Mouse (Mus musculus) limb, embryonic 11.5 days (tissue): Measurements from ENCODE around the gene Hax1. TPM values are rescaled to one million over a fixed set of nuclear protein-coding genes. Genes with fewer than 3 reads are reported as not detected.
A peak's percentile ranks its signal among the peaks of the same experiment; 100 is the strongest.

Experiments used
- ATAC-seq: fragments of 200-750 bp; cut with Nextera tagmentation; 2 replicates; pipeline ENCODE4 v1.8.0; 2017; ENCODE audit warnings: low read depth; ENCODE audit not compliant: insufficient number of reproducible peaks, low FRiP score, low TSS enrichment
- DNase-seq: peaks from one replicate; pipeline ENCODE4 v3.0.0-alpha.2; 2015; ENCODE audit warnings: low spot score
- H3K27ac ChIP-seq: fragments of 300-500 bp; sonication (generic); replicated peaks from 2 replicates; pipeline ENCODE4 v1.5.1; 2014; ENCODE audit warnings: low read depth, mild to moderate bottlenecking, low read length
- H3K27me3 ChIP-seq: fragments of 300-500 bp; sonication (generic); 2 replicates; pipeline ENCODE4 v1.6.1; 2014; ENCODE audit warnings: mild to moderate bottlenecking, low read length, mixed read lengths; ENCODE audit not compliant: control insufficient read depth, insufficient read depth
- H3K36me3 ChIP-seq: fragments of 300-500 bp; sonication (generic); 2 replicates; pipeline ENCODE4 v1.6.1; 2014; ENCODE audit warnings: mild to moderate bottlenecking, low read length, moderate library complexity, mixed read lengths; ENCODE audit not compliant: control insufficient read depth, insufficient read depth
- H3K4me1 ChIP-seq: fragments of 300-500 bp; sonication (generic); 2 replicates; pipeline ENCODE4 v1.6.1; 2014; ENCODE audit warnings: low read length, mixed read lengths; ENCODE audit not compliant: control insufficient read depth, insufficient read depth
- H3K4me2 ChIP-seq: fragments of 300-500 bp; sonication (generic); 2 replicates; pipeline ENCODE4 v1.6.1; 2014; ENCODE audit warnings: low read depth, mild to moderate bottlenecking, moderate library complexity; ENCODE audit not compliant: severe bottlenecking
- H3K4me3 ChIP-seq: fragments of 300-500 bp; sonication (generic); 2 replicates; pipeline ENCODE4 v1.5.1; 2014; ENCODE audit warnings: low read depth, low read length
- H3K9ac ChIP-seq: fragments of 300-500 bp; sonication (generic); 2 replicates; pipeline ENCODE4 v1.6.1; 2014; ENCODE audit warnings: mild to moderate bottlenecking, low read length
- H3K9me3 ChIP-seq: fragments of 300-500 bp; sonication (generic); 2 replicates; pipeline ENCODE4 v1.6.1; 2016; ENCODE audit warnings: low read length; ENCODE audit not compliant: control insufficient read depth
- WGBS: fragments of 180-500 bp; shearing (Covaris S2); extraction: QIAGEN DNeasy Blood & Tissue Kit; methylation state at CpG from one replicate; pipeline ENCODE4 v1.1.7; 2014; 5-methylcytosine and 5-hydroxymethylcytosine counted together
- polyA plus RNA-seq: library from polyadenylated mRNA; unstranded; fragments of >200 nt; fragmentation: Nextera tagmentation; extraction: Ambion mirVana; gene quantifications from 2 replicates; pipeline ENCODE4 v1.2.1, GENCODE M21; 2014

Gene Hax1
- polyA plus RNA-seq, 1 experiment from 2014 or later, result 262 TPM

GRCm38 (mm10) chr3:89997791-89998495, 637 bp downstream of the Hax1 start:
- Histone ChIP-seq H3K9ac (peak overlapping the region; percentile 83), H3K27ac (peak overlapping the region; percentile 95), H3K4me3 (peak overlapping the region; percentile 70), H3K9me3 (no peaks in the 10 kb centered on the region), H3K27me3 (no peaks in the 10 kb centered on the region), H3K4me1 (0 out of 2 replicates have a peak, but pooled peaks cover 7% of the 10 kb centered on the region), H3K36me3 (peaks cover 21% of the 10 kb centered on the region), H3K4me2 (peak overlapping the region; percentile 85)
- peak; percentile 62 for DNase-seq
- ATAC-seq, result peak; percentile 49
- 7% methylated on average over 20 of the region's 23 CpGs for WGBS

GRCm38 (mm10) chr3:89994807-89995515, 3.6 kb downstream of the Hax1 start:
- no peak overlapping the region for H3K9ac ChIP-seq
- peaks cover 8% of the 10 kb centered on the region; the same call in 1 of the 2 replicates for H3K36me3 ChIP-seq
- no peaks in the 10 kb centered on the region for H3K9me3 ChIP-seq
- H3K27me3 ChIP-seq, result no peaks in the 10 kb centered on the region
- ATAC-seq (no peak), DNase-seq (no peak)
- 91% methylated on average over 5 of the region's 5 CpGs for WGBS
- H3K4me2 ChIP-seq, result no peak overlapping the region
- H3K4me1 ChIP-seq, result 0 out of 2 replicates have a peak, but pooled peaks cover 6% of the 10 kb centered on the region
- H3K27ac ChIP-seq, result no peak overlapping the region
- H3K4me3 ChIP-seq, result no peak overlapping the region

GRCm38 (mm10) chr3:89987822-89988221, 10.8 kb downstream of the Hax1 start:
- Histone ChIP-seq H3K36me3 (no peaks in the 10 kb centered on the region), H3K4me2 (no peak overlapping the region), H3K9me3 (no peaks in the 10 kb centered on the region), H3K4me1 (no peaks in the 10 kb centered on the region), H3K4me3 (no peak overlapping the region), H3K27ac (no peak overlapping the region), H3K9ac (no peak overlapping the region), H3K27me3 (no peaks in the 10 kb centered on the region)
- no peak for ATAC-seq
- DNase-seq, result no peak
- WGBS, result 94% methylated on average over 4 of the region's 4 CpGs

- DNase-seq, result no peak
- H3K27me3 ChIP-seq, result no peaks in the 10 kb centered on the region
- WGBS, result 76% methylated on average over 3 of the region's 3 CpGs
- H3K4me3 ChIP-seq, result no peak overlapping the region
- no peak overlapping the region for H3K9ac ChIP-seq
- H3K4me1 ChIP-seq, result no peaks in the 10 kb centered on the region
- H3K4me2 ChIP-seq, result no peak overlapping the region
- no peak for ATAC-seq
- H3K9me3 ChIP-seq, result no peaks in the 10 kb centered on the region
- no peaks in the 10 kb centered on the region for H3K36me3 ChIP-seq
- H3K27ac ChIP-seq, result no peak overlapping the region
Measured at GRCm38 (mm10) chr3:89987211-89987610, 11.4 kb downstream of the Hax1 start.

GRCm38 (mm10) chr3:89982426-89982825, 16.2 kb downstream of the Hax1 start:
- WGBS, result 81% methylated on average over 5 of the region's 5 CpGs
- H3K27me3 ChIP-seq, result no peaks in the 10 kb centered on the region
- H3K4me1 ChIP-seq, result no peaks in the 10 kb centered on the region
- H3K27ac ChIP-seq, result no peak overlapping the region
- H3K4me2 ChIP-seq, result no peak overlapping the region
- no peak for DNase-seq
- no peak for ATAC-seq
- H3K36me3 ChIP-seq, result no peaks in the 10 kb centered on the region
- H3K9ac ChIP-seq, result no peak overlapping the region
- no peaks in the 10 kb centered on the region for H3K9me3 ChIP-seq
- H3K4me3 ChIP-seq, result no peak overlapping the region

GRCm38 (mm10) chr3:89976859-89977258, 21.7 kb downstream of the Hax1 start:
- no peak overlapping the region for H3K27ac ChIP-seq
- DNase-seq, result no peak
- no peaks in the 10 kb centered on the region for H3K9me3 ChIP-seq
- ATAC-seq, result no peak
- H3K9ac ChIP-seq, result no peak overlapping the region
- H3K36me3 ChIP-seq, result no peaks in the 10 kb centered on the region
- no peak overlapping the region for H3K4me3 ChIP-seq
- H3K4me1 ChIP-seq, result no peaks in the 10 kb centered on the region
- H3K27me3 ChIP-seq, result no peaks in the 10 kb centered on the region
- no peak overlapping the region for H3K4me2 ChIP-seq

GRCm38 (mm10) chr3:89968509-89968908, 30.1 kb downstream of the Hax1 start:
- Histone ChIP-seq H3K4me3 (no peak overlapping the region), H3K27me3 (no peaks in the 10 kb centered on the region), H3K4me1 (peaks cover 6% of the 10 kb centered on the region), H3K36me3 (no peaks in the 10 kb centered on the region), H3K9ac (no peak overlapping the region), H3K27ac (no peak overlapping the region), H3K9me3 (no peaks in the 10 kb centered on the region), H3K4me2 (no peak overlapping the region)
- DNase-seq (no peak), ATAC-seq (no peak)
- WGBS, result 79% methylated on average over 7 of the region's 7 CpGs

GRCm38 (mm10) chr3:89966946-89967345, 31.6 kb downstream of the Hax1 start:
- 69% methylated on average over 4 of the region's 4 CpGs for WGBS
- no peak overlapping the region for H3K9ac ChIP-seq
- no peak overlapping the region for H3K4me3 ChIP-seq
- no peak overlapping the region for H3K4me2 ChIP-seq
- no peaks in the 10 kb centered on the region for H3K27me3 ChIP-seq
- H3K36me3 ChIP-seq, result no peaks in the 10 kb centered on the region
- H3K4me1 ChIP-seq, result peaks cover 10% of the 10 kb centered on the region
- H3K9me3 ChIP-seq, result no peaks in the 10 kb centered on the region
- no peak for ATAC-seq
- no peak for DNase-seq
- H3K27ac ChIP-seq, result no peak overlapping the region
